Mouse (Mus musculus) gonadal fat pad, adult 2 months (tissue): ENCODE measurements around the gene Cfap43. TPM values are rescaled to one million over a fixed set of nuclear protein-coding genes. Genes with fewer than 3 reads are reported as not detected.
A peak's percentile ranks its signal among the peaks of the same experiment; 100 is the strongest.

ENCODE experiments used
- DNase-seq: peaks from one replicate; pipeline ENCODE4 v3.0.0-alpha.2; 2012; ENCODE audit warnings: low read depth
- polyA plus RNA-seq: library from polyadenylated mRNA; depleted of rRNA; stranded (reverse); fragments of >200 nt; gene quantifications from 2 replicates; pipeline ENCODE4 v1.2.3, GENCODE M21; 2012

Cfap43 gene
- polyA plus RNA-seq, 1 experiment: 1.00 TPM

- no peak for DNase-seq
Measured at GRCm38 (mm10) chr19:47915251-47915650, 3.8 kb downstream of the Cfap43 start.

GRCm38 (mm10) chr19:47914191-47914590 lies 4.9 kb downstream of the Cfap43 start:
- no peak for DNase-seq

GRCm38 (mm10) chr19:47913344-47913743 lies 5.7 kb downstream of the Cfap43 start:
- no peak for DNase-seq

GRCm38 (mm10) chr19:47910751-47911150 lies 8.3 kb downstream of the Cfap43 start:
- DNase-seq: no peak

GRCm38 (mm10) chr19:47910117-47910618 lies 8.9 kb downstream of the Cfap43 start:
- DNase-seq: no peak

GRCm38 (mm10) chr19:47909387-47910116 lies 9.5 kb downstream of the Cfap43 start:
- DNase-seq: no peak

GRCm38 (mm10) chr19:47908961-47909371 lies 10.1 kb downstream of the Cfap43 start:
- no peak for DNase-seq

- no peak for DNase-seq
Measured at GRCm38 (mm10) chr19:47907596-47907995, 11.5 kb downstream of the Cfap43 start.

- no peak for DNase-seq
Measured at GRCm38 (mm10) chr19:47905603-47906002, 13.5 kb downstream of the Cfap43 start.

GRCm38 (mm10) chr19:47905081-47905480 lies 14.0 kb downstream of the Cfap43 start:
- DNase-seq: no peak

- DNase-seq: no peak
Measured at GRCm38 (mm10) chr19:47903679-47904078, 15.4 kb downstream of the Cfap43 start.

- DNase-seq: no peak
Measured at GRCm38 (mm10) chr19:47902316-47903201, 16.5 kb downstream of the Cfap43 start.

GRCm38 (mm10) chr19:47900558-47900957 lies 18.5 kb downstream of the Cfap43 start:
- peak; percentile 63 for DNase-seq

- no peak for DNase-seq
Measured at GRCm38 (mm10) chr19:47900012-47900411, 19.1 kb downstream of the Cfap43 start.

- no peak for DNase-seq
Measured at GRCm38 (mm10) chr19:47898472-47899079, 20.5 kb downstream of the Cfap43 start.

GRCm38 (mm10) chr19:47893092-47893491 lies 26.0 kb downstream of the Cfap43 start:
- no peak for DNase-seq

GRCm38 (mm10) chr19:47891562-47892312 lies 27.4 kb downstream of the Cfap43 start:
- DNase-seq: no peak

- DNase-seq: no peak
Measured at GRCm38 (mm10) chr19:47890489-47891130, 28.5 kb downstream of the Cfap43 start.

- no peak for DNase-seq
Measured at GRCm38 (mm10) chr19:47888037-47888436, 31.1 kb downstream of the Cfap43 start.

- no peak for DNase-seq
Measured at GRCm38 (mm10) chr19:47887417-47887816, 31.7 kb downstream of the Cfap43 start.

GRCm38 (mm10) chr19:47886617-47887016 lies 32.5 kb downstream of the Cfap43 start:
- DNase-seq: no peak
